Mouse (Mus musculus) left cerebral cortex, postnatal 4 days (tissue): ENCODE measurements around the gene Trub1. TPM values are rescaled to one million over a fixed set of nuclear protein-coding genes. Genes with fewer than 3 reads are reported as not detected.

Experiments used
- DNase-seq: peaks from one replicate; pipeline ENCODE4 v3.0.0-alpha.2; 2022
- intact Hi-C: fragments of 180-260 bp; cut with DNase I; formaldehyde crosslinking; loops from one replicate; pipeline ENCODE4 v1.15.1; 2025
- total RNA-seq, 2 experiments: library from RNA; stranded (reverse); gene quantifications; 2 replicates each; pipeline ENCODE4 v1.2.3; 2021

Trub1 gene
- total RNA-seq, result 10 to 100 TPM; 19.7 to 20.6 TPM

GRCm38 (mm10) chr19:57452492-57453217 lies at the start of gene Trub1:
Gene Trub1 (plus strand): TSS chr19:57452912.
- intact Hi-C loops, result no loop called here
- DNase-seq, result peak; percentile 79

DNA sequence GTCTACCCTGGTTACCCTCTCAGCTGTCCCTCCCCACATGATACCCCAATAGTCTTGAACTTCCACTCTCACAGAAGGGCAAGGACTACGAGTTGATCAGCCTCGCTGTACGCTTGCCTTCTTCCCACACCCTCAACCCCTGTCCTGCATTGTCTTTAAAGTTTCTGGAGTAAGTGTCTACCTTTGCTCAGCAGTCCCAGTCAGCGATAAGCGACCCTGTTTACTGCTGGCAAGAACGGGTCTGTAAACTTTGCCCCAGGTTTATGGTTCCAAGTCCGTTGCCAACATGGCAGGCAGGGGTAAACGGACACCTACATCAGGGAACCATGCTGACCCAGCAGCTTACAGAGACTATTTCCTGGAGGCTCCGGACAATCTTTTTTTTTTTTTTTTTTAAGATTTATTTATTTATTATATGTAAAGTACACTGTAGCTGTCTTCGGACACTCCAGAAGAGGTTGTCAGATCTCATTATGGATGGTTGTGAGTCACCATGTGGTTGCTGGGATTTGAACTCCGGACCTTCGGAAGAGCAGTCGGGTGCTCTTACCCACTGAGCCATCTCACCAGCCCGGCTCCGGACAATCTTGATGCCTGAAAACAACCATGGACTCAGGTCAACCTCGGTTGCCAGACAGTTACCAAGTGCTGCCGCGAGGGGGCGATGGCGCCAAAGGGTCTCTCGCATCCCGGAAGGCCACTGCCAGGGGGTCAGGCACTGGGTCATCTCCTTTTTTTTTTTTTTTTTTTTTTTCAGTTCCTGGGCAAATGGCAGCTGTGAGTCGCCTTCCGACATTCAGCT lies 48.8 kb upstream of the Trub1 start:
- peak; percentile 83 for DNase-seq
- intact Hi-C loops, result loop anchor here (10.0 kb wide), 1 partner anchor 241 kb away; no protein-coding TSS in a partner anchor

DNA sequence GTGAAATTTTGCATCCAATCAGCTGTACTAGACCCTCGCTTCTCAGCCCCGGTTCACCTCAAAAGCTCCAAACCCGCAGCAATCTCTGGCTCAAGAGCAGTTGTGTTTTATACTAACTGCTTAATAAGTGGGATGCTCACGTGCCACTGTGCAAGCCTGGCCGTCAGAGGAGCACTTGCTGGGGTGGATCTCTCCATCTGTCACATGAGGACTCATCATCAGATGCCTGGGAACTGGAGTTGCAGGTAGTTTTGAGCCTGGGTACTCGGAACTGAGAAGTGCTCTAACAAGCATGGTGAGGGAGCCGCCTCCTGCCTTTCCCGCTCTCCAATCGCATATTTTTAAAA lies 48.2 kb upstream of the Trub1 start:
- DNase-seq, result peak; percentile 14
- intact Hi-C loops, result loop anchor here (10.0 kb wide), 1 partner anchor 240 kb away; no protein-coding TSS in a partner anchor

- DNase-seq, result no peak
- intact Hi-C loops, result loop anchor here (10.0 kb wide), 1 partner anchor 237 kb away; no protein-coding TSS in a partner anchor
Measured at GRCm38 (mm10) chr19:57407947-57408346, 44.8 kb upstream of the Trub1 start.

DNA sequence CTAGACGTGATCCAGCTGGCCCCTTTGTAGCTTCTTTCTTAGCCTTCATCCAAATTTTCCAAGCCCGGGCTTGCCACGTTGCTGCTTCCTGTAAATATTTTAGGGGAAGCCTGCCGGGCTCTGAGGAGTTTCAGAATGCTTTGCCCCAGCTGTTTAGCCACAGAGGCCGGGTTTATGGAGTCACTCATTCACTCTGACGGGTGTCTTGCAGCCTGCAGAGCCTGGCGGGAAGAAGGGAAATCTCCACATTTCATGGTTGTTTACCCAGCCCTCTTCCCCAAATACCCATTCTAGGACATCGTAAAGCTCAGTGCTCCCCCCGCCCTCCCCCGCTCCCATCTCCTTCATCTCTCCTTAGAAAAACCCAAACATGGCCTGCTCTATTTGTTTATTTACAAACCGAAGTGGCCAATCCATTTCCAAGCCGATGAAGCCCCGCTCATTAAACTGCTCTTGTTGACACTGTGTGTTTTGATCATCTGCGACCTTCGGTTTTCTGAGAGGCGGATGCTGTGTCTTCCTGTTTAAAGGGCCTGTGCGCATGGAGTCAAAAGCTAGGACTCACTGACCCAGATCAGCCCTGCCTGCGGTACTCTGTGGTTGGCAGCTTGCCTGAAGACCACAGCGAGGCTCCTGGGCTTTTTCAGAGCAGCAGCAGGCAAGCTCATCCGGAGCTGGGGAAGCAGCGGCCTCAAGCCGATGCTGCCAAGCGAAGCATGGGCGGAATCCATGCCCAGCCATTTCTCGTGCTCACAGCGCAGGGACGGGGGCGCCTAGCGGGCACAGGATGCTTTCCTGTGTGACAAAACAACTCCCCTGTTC lies 41.1 kb upstream of the Trub1 start:
- intact Hi-C loops, result no loop called here
- peak; percentile 89 for DNase-seq

DNA sequence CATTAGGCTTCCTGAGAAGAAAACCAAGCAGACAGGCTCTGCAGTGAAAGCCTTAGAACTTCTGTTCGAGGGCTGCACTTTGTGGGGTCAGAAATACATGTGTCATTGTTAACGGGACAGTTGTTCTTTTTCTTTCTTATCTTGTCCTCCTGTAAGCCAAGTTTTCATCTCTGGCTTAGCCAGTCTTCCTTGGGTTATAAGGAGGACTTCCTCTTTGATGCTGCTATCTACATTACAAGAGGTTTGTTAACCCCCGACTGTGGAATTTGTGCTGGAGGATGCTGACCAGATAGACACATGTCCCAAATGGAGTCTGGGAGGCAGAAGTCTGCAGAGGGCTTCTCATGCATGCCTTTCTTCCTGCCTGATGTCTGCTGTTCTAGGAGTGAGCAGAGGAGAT lies 39.5 kb upstream of the Trub1 start:
- intact Hi-C loops, result no loop called here
- no peak for DNase-seq

DNA sequence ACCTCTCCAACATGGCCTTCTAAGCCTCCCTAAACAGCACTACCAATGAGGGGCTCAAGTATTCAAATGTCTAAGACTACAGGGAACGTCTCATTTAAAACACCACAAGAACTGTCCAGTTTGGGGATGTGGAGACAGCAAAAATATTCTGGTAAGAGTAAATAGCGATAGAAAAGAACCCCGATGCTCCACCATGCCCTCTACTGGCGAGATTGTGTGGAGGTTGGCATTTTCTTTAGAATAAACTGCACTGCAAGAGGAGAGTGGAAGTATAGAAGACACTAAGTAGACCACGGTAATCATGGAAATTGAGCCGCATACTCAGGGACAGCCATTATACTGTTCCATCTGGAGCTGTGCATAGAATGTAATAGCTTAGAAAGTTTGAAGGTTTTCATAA lies 38.8 kb upstream of the Trub1 start:
- intact Hi-C loops, result no loop called here
- no peak for DNase-seq

DNA sequence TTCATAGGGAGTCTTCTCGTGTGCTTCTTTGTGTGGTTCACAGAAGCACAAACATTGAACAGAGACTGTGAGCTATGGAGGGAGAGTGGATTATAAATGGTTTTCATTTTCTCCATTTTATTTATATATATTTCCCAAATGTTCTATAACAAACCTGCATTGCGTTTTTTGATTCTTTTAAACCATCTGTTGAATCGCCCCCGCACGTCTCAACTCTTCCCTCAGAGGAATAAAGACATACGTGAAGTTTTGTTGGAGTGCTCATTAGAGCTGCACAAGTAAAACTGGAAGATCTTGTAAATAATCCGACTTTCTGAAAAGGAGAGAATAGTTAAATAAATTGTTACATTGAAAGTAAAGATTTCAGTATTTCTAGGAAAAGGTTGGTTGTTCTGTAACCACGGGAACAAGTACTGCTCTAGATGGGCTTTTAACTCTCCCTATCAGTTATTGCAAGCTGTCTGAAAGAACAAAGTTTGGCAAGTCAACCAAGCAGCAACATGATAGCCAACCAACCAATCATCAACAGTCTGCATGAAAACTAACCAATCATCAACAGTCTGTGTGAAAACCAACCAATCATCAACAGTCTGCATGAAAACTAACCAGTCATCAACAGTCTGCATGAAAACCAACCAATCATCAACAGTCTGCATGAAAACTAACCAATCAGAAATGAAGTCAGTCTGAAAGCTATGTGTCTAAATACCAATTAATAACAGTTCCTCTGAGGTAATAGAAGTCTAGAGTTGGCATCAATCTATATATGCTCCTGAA lies 37.5 kb upstream of the Trub1 start:
- DNase-seq, result no peak
- intact Hi-C loops, result no loop called here

GRCm38 (mm10) chr19:57417800-57418580 lies 34.7 kb upstream of the Trub1 start:
- no peak for DNase-seq
- intact Hi-C loops, result no loop called here

DNA sequence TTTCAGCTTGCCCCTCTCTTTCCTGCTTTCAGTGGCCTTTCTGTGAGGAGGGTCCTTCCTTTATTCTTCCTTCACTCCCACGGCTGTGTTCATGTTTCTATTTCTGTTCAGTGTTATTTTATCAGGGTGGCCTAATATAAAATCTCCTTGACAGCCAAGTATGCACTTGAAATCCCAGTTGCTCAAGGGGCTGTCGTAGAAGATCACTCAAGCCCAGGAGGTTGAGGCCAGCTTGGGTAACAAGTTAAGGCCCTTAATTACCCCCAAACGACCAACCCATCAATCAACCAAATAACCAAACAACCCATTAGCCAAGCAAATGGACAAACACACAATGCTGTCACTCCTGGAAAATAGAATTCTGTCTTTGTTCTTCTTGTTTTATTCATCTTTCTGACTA lies 29.3 kb upstream of the Trub1 start:
- intact Hi-C loops, result no loop called here
- no peak for DNase-seq

GRCm38 (mm10) chr19:57425296-57425695 lies 27.4 kb upstream of the Trub1 start:
- intact Hi-C loops, result no loop called here
- no peak for DNase-seq

DNA sequence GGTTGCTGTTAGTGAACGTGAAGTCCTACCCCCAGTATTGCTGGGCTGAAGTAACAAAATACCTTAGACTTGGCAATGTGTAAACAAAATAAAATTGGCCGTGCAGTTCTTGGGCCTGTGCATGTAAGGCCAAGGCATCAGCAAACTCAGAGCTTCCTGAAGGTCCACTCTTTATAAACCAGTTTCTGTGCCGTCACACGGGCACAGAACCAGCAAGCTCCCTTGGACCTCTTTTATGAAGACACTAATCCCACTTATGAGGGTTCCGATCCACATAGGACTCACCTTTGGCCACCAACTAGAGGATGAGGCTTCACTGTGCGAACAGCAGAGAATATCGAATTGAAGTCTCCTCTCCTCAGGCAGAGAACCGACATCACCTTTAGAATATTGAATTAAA lies 25.9 kb upstream of the Trub1 start:
- no peak for DNase-seq
- intact Hi-C loops, result no loop called here

- intact Hi-C loops, result no loop called here
- DNase-seq, result no peak
Measured at GRCm38 (mm10) chr19:57427756-57428438, 24.8 kb upstream of the Trub1 start.

DNA sequence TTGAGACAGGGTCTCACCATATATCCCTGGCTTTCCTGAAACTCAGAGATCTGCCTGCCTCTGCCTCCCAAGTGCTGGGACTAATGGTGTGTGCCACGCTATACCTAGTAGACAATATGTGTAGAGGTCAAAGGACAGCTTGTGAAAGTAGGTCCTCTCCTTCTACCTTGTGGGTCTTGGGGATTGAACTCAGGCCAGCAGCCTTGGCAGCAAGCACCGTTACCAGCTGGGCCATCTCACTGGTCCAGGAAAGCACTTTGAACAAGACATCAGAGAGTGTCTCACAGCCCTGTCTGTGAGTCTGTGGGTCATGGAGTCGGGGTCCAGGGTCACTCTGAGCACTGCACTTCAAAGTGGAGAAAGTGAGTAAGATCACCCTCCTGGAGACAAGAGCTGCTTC lies 24.1 kb upstream of the Trub1 start:
- intact Hi-C loops, result no loop called here
- no peak for DNase-seq

DNA sequence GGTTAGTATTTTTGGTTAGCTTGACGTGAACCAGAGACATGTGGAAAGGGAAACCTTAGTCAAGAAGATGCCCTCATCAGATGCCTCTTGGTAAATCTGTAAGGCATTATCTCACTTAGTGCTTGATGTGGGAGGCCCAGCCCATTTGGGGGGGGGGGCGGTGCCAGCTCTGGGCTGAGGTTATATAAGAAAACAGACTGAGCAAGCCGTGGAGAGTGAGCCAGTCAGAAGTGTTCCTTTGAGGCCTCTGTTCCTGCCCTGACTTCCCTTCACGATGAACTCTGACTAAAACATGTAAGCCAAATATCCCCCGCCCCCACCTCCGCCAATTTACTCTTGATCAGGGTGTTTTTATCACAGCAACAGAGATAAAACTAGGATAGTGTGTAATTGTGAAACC lies 22.8 kb upstream of the Trub1 start:
- intact Hi-C loops, result no loop called here
- no peak for DNase-seq

- no peak for DNase-seq
- intact Hi-C loops, result no loop called here
Measured at GRCm38 (mm10) chr19:57431476-57431875, 21.2 kb upstream of the Trub1 start.

DNA sequence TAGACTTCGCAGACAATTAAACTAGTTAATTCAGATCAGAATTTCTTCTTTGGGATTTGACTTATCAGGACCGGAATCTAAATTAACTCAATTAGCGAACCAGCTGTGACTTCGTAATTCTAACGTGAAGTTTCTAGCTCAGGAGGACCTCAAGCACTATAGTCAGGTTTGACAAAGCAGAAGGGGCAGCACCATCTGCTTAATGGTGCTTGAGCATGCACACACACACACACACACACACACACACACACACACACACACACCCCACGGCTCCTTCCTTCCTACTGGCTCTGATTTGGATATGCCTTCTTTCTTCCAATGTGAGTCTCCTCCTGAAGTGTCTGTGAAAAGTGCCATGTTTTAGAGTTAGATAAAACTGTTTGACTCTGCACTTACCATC lies 18.7 kb upstream of the Trub1 start:
- no peak for DNase-seq
- intact Hi-C loops, result no loop called here

- no peak for DNase-seq
- intact Hi-C loops, result no loop called here
Measured at GRCm38 (mm10) chr19:57436586-57437021, 16.1 kb upstream of the Trub1 start.

GRCm38 (mm10) chr19:57437042-57437441 lies 15.7 kb upstream of the Trub1 start:
- intact Hi-C loops, result no loop called here
- DNase-seq, result no peak
